Mouse (Mus musculus) right cerebral cortex, postnatal 10 days (tissue): ENCODE measurements at regions not wholly inside any gene's neighbourhood (a gene's known extent, or its start where the extent isn't known, plus 50 kb on each side); places are given as distances from the start of the nearest gene placed in this dataset.
A peak's percentile ranks its signal among the peaks of the same experiment; 100 is the strongest.
"Not testable (repeated sequence)": the region's sequence is repeated elsewhere in the genome, so short reads cannot be mapped to it uniquely, and the experiment has no call there.

Experiments
- DNase-seq, 2 experiments: peaks; one replicate each; pipeline ENCODE4 v3.0.0; 2021; ENCODE audit warnings: low spot score in 2 of 2

DNA sequence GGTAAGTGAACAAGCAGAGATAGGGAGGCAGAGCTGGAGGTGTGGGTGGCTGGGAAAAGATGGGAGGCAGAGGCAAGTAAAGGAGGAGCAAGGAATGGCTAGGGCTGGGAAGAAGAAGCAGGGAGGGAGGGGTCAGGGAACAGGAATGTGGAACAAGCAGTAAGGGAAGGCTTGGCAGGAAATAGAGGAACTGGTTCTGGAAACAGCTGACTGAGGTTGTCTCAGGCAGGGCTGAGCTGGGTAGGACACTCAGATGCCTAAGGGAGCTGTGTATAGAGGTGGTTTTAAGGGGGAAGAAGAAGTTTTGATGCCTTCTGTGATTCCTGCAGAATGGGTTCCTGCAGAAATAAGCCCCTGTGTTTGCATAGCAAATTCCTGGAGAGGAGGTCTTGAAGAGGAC, 92.7 kb downstream of the Nucb2 start:
- no peak for DNase-seq

DNA sequence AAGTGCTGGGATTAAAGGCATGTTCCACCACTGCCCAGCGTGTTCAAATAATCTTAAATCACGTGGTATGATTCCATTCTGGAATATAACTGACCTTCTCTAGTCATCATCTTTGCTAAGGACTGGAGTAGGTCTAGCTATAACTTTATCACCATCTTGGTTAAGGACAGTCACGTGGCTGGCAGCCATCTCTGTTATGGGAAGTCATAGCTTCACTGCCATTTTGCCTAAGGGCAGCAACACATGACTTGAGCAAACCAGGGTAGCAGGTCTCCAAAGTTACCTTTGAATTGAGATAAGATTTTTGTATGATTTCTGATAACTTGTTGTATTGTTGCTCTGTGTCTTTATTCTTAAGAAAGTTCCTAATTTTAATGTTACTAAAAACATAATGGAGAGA, 96.2 kb downstream of the Nucb2 start:
- no peak for DNase-seq

GRCm38 (mm10) chr7:116603167-116603839, 99.1 kb downstream of the Nucb2 start:
- DNase-seq, result no peak

DNA sequence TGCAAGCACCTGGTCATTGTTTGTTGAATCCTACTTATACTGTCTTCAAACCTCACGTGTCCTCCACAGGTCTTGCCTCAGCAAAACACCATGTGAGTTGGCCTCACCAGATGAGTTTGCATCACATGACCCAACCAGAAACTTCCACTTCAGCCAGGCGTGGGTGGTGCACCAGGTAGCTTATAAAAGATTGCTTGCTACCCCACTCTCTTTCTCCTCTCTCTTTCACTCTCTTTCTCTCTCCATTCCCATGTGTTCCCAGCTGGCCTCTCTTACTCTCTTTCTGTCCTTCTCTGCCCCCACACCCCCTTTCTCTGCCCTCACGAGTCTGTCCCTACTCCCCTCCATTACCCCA, 99.6 kb downstream of the Nucb2 start:
- DNase-seq, result no peak

DNA sequence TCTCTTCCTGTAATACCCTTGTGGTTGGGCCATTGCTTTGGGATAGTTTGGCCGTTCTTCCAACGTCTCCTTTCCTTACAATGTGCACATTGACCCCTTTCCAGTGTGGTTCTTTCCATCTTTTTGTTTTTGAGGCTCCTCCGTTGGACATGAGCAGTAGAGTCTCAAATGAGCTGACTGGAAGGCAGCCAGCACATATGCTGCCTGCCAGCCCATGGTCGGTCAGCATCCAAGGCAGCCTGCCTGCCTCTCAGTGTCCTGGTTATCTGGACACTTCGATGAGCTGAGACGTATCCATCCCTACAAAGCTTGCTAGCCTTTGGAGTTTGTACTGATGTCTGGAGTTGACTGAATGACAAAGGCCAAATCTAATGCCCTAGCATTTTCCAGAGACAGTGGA, 102.1 kb downstream of the Nucb2 start:
- no peak for DNase-seq

- no peak for DNase-seq
These were observed 102.7 kb downstream of the Nucb2 start for GRCm38 (mm10) chr7:116606751-116607483.

GRCm38 (mm10) chr7:116607628-116608225, 103.6 kb downstream of the Nucb2 start:
- DNase-seq, result no peak

DNA sequence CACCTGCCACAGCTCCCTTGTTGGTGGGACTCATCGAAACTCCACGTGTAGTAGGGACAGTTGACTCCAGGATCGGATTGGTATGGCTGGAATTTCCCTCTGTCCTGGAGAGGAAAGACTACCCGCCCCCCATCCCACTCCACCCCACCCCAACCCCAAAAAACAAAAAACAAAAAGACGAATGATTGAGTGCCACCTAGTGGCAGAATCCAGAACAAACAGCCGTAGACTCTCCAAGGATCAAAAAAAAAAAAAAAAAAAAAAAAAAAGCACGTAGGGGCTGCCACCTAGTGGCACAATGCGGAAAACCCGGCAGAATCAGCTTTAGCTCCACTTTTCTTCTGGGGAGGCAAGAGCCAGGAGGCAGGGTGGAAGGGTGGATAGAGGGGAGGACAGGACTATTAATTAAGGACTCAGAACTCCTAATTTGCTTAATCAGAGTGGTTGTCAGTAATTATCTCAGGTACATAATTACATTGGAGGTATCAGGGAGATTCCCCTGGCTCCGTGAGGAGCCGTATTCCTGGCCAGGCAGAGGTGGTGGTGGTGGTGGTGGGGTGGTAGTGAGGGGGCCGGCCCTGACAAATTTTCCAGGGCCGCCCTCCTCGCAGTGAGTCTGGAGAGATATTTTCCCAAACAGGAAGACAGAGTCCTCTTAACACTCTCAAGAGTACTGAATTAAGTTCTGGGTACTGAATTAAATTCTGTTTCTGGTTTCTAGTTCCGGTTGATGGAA, 104.3 kb downstream of the Nucb2 start:
- peak; percentile 40 to 69 for DNase-seq

DNA sequence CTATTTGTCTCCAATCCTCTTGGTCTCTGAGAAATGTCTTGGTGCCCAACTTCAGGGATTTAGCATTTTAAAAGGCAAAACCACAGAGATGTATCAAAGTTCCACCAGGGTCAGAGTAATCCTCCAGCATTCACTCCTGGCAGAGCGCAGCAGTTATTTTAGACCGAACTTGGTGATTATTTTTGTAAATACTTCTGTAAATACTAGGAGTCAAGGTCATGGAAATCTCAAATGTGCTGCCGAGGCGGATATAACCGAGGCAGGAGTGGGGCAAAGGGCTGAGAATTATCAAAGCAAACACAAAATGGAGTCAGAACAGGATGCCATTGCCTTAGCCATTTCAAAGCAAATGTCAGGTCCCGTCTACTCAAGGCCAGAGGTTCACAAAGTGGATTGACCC, 105.2 kb downstream of the Nucb2 start:
- no peak for DNase-seq

- no peak for DNase-seq
These were observed 105.7 kb downstream of the Nucb2 start for GRCm38 (mm10) chr7:116609906-116610305.

- peak; percentile 43 to 48 for DNase-seq
These were observed 111.8 kb downstream of the Nucb2 start for GRCm38 (mm10) chr7:116615984-116616383.

DNA sequence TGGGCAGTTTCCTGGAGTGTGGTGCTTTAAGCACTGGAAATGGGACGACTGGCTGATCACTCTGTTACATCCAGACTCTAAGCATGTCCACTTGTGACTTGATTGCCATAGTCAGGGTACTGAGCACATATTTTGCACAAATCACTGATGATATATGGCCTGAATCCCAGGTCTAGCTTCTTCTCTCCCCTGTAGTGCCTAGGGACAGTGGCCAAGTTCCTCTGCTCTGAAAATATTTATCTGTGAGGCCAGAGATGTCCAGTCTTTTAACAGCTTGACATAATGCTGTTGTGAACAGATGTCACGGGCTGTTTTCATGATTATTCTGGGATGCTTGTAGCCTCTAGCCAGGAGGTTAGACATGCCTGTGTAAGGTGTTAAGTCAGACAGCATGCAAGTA, 115.5 kb downstream of the Nucb2 start:
- DNase-seq, result no peak

DNA sequence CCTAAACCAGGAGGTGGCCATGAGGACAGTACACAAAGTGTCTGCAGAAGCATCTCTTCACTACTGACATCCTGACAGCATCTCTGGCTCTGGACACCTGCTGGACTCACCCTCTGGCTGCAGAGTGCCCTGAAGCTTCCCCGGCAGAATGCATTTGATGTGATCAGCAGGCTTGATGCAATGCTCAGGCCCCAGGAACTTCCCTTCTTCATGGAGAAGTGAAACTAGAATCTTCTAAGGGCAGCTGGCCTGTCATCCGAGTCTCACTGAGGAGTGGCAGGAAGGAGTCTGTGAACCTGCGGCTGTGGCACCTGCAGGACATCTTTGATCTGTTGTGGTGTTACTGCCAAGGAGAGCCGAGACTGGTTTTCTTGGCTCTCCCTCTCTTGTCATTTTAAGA, 116.2 kb downstream of the Nucb2 start:
- DNase-seq, result no peak

GRCm38 (mm10) chr7:116633210-116633609, 129.0 kb downstream of the Nucb2 start:
- DNase-seq, result no peak

GRCm38 (mm10) chr7:116644902-116645650, 140.9 kb downstream of the Nucb2 start:
- DNase-seq, result peak; percentile 61 to 75

DNA sequence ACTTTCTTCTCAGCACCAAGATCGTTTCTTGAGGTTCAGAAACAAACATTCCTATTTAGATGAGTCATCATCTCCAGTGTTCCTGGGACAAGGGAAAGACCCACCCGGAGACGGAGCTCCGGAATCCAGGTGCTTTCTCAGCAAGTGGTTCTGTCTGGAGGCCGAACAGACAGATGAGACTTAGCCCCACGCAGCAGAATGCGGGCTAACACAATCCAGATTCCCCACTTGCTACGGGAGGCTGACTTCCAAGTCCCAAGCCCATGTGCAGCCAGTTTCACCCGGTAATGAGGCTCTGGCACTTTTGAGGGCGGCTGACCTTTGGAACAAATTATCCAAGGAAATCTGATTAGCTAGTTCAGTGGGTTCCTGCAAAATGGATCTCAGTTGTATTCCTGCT, 150.3 kb downstream of the Nucb2 start:
- DNase-seq, result no peak

DNA sequence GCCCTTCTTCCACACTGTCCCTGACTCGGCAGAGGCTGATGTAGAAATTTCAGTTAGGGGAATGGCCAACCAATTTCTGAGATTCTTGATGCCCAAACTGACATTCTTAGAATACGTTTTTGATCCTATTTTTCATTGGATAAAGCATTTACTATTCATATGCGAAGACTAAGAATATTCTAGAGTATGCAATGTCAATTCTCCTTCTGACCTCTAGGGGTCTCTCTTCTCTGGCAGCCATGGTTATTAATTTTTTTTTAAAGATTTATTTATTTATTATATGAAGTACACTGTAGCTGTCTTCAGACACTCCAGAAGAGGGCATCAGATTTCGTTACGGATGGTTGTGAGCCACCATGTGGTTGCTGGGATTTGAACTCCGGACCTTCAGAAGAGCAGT, 152.9 kb downstream of the Nucb2 start:
- DNase-seq, result not testable (repeated sequence)

- DNase-seq, result peak in 1 of 2 experiments; percentile 3
These were observed 161.4 kb downstream of the Nucb2 start for GRCm38 (mm10) chr7:116665581-116665980.

DNA sequence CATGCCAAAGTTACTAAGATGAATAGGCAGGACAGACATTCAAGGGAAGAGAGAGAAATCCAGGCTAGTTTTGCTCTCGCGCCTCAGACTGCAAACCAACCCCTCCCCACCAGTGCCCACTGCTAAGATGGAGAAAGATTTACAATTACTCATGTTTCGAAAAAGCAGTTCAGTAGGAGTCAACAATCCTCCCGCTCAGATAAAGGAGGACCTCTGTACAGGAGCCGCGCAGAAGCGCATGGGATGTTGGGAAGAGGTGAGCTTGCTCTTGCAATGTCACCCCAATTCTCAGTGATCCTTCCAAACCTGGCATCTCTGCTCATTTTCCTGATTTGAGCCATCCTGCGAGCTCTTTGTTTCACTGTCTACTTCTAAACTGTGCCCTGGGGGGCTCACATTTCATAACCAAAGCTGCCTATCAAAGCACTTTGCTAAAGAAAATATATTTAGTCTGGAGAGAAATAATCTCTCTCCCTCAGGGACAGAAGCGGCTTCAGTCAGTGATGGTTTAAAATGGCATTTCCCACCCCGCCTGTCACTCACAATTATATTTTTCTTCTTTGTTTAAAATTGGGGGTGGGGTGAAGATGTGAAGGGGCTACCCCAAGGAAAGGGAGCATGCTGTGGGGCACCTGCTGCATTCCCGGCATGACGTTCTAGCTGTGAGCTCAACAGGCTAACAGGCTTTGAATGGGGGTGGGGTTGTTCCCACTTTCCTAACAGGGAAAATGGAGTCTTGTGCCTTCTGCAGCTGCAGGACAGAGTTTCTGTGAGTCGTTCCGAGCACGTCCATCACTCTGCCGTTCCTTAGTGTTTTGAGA, 170.2 kb downstream of the Nucb2 start:
- DNase-seq, result no peak

GRCm38 (mm10) chr7:116676696-116677095, 172.5 kb downstream of the Nucb2 start:
- DNase-seq, result peak in 1 of 2 experiments; percentile 18

- DNase-seq, result peak in 1 of 2 experiments; percentile 8
These were observed 175.0 kb downstream of the Nucb2 start for GRCm38 (mm10) chr7:116679195-116679594.
